Mouse (Mus musculus) stomach, embryonic 14.5 days (tissue): ENCODE results near the gene Slc26a6. TPM values are rescaled to one million over a fixed set of nuclear protein-coding genes. Genes with fewer than 3 reads are reported as not detected.

ENCODE experiments used
- ATAC-seq: fragments of 200-750 bp; cut with Nextera tagmentation; 2 replicates; pipeline ENCODE4 v1.8.0; 2017; ENCODE audit warnings: low read depth, moderate TSS enrichment; ENCODE audit not compliant: insufficient number of reproducible peaks, insufficient read depth, low FRiP score
- H3K27ac ChIP-seq: fragments of 300-500 bp; sonication (generic); 2 replicates; pipeline ENCODE4 v1.5.1; 2014; ENCODE audit warnings: mild to moderate bottlenecking, low read length, moderate library complexity, mixed read lengths
- H3K27me3 ChIP-seq: fragments of 300-500 bp; sonication (generic); 2 replicates; pipeline ENCODE4 v1.6.1; 2014; ENCODE audit warnings: low read length, control low read depth, mixed read lengths; ENCODE audit not compliant: control insufficient read depth, insufficient read depth
- H3K36me3 ChIP-seq: fragments of 300-500 bp; sonication (generic); 2 replicates; pipeline ENCODE4 v1.6.1; 2014; ENCODE audit warnings: mild to moderate bottlenecking, control low read depth, low read length, moderate library complexity, mixed read lengths; ENCODE audit not compliant: control insufficient read depth, insufficient read depth
- H3K4me1 ChIP-seq: fragments of 300-500 bp; sonication (generic); 2 replicates; pipeline ENCODE4 v1.6.1; 2014; ENCODE audit warnings: low read length, control low read depth, mixed read lengths; ENCODE audit not compliant: control insufficient read depth, insufficient read depth
- H3K4me2 ChIP-seq: fragments of 300-500 bp; sonication (generic); replicated peaks from 2 replicates; pipeline ENCODE4 v1.6.1; 2014; ENCODE audit warnings: low read depth, low read length, control low read depth
- H3K4me3 ChIP-seq: fragments of 300-500 bp; sonication (generic); 2 replicates; pipeline ENCODE4 v1.5.1; 2014; ENCODE audit warnings: low read depth, low read length, control low read depth
- H3K9ac ChIP-seq: fragments of 300-500 bp; sonication (generic); replicated peaks from 2 replicates; pipeline ENCODE4 v1.6.1; 2014; ENCODE audit warnings: low read depth, mild to moderate bottlenecking, control low read depth, low read length, moderate library complexity, mixed read lengths
- H3K9me3 ChIP-seq: fragments of 300-500 bp; sonication (generic); 2 replicates; pipeline ENCODE4 v1.6.1; 2016; ENCODE audit warnings: low read depth, low read length, control low read depth; ENCODE audit not compliant: control insufficient read depth
- WGBS: fragments of 180-500 bp; shearing (Covaris S2); extraction: QIAGEN DNeasy Blood & Tissue Kit; methylation state at CpG from one replicate; pipeline ENCODE4 v1.1.7; 2014; 5-methylcytosine and 5-hydroxymethylcytosine counted together
- polyA plus RNA-seq: library from polyadenylated mRNA; unstranded; fragments of >200 nt; fragmentation: Nextera tagmentation; extraction: Ambion mirVana; gene quantifications from 2 replicates; pipeline ENCODE4 v1.2.1, GENCODE M21; 2014

Gene Slc26a6
- polyA plus RNA-seq, 1 experiment from 2014 or later, result 17.8 TPM

DNA sequence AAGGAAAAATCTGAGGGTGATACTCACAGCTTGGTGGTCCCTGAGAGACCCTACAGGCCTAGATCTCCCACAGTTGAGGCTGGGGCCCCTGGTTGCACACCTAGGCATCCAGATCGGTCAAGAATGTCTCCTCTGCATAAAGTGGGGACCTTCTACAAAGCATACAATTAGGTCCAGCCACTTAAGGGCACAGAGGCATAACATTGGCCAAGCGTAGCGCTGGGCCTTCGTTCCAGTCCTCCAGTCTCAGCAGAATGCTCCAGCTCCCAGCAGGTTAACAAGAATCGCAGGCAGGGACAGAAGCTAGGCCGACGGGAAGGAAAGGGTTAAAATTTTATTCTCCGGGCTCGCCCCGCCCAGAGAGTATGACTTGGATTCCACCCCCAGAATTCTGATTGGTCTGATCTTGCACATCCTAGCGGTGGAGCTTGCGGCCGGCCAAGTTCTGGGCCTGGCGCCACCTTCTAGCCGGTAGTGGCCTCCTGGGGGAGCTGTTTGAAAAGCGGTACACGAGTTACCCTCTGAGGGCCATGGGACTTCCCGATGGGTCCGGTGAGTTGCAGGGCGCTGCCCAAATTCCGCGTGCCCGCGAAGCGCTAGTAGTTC, 655 bp downstream of the Slc26a6 start:
- ATAC-seq, result peak; percentile 93
- peak overlapping the region; percentile 58 for H3K4me2 ChIP-seq

DNA sequence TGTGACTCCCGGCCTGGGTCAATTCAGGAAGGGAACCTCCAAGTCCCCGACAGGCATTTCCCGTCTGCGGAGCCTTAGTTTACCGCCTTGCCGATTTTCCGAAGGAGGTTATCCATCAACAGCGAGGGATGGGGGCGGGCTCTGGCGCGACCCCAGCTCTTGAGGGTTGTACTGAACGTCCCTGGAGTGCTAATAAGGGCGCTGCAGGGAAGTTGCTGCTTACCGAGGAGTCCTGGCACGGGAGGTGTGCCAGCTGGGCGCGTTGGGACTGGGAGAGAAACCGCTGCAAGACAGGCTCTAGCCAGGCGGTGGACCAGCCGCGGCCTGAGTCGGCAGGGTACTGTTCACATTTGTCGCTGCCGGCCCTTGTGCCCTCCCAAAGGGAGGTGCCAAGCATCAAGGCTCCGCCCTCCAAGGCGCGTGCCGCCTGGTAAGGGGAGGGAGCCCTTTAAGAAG, 1.2 kb downstream of the Slc26a6 start:
- peak; percentile 80 for ATAC-seq
- 0% methylated on average over 28 of the region's 28 CpGs for WGBS
- peaks cover 5% of the 10 kb centered on the region; the same call in 1 of the 2 replicates for H3K36me3 ChIP-seq
- H3K4me1 ChIP-seq, result peaks cover 17% of the 10 kb centered on the region; the same call in 1 of the 2 replicates
- peak overlapping the region; percentile 78 for H3K27ac ChIP-seq
- peak overlapping the region; percentile 63 for H3K9ac ChIP-seq
- peak overlapping the region; percentile 58 for H3K4me2 ChIP-seq
- H3K4me3 ChIP-seq, result peak overlapping the region; percentile 78
- no peaks in the 10 kb centered on the region for H3K27me3 ChIP-seq
- H3K9me3 ChIP-seq, result no peaks in the 10 kb centered on the region

More for the DNA sequence above, 655 bp downstream of the Slc26a6 start:
- no peaks in the 10 kb centered on the region for H3K9me3 ChIP-seq
- peaks cover 5% of the 10 kb centered on the region; the same call in 1 of the 2 replicates for H3K36me3 ChIP-seq
- WGBS, result 4% methylated on average over 25 of the region's 25 CpGs
- H3K4me3 ChIP-seq, result peak overlapping the region; percentile 78
- H3K27ac ChIP-seq, result peak overlapping the region; percentile 78
- peaks cover 17% of the 10 kb centered on the region; the same call in 1 of the 2 replicates for H3K4me1 ChIP-seq
- H3K9ac ChIP-seq, result peak overlapping the region; percentile 63
- H3K27me3 ChIP-seq, result no peaks in the 10 kb centered on the region

DNA sequence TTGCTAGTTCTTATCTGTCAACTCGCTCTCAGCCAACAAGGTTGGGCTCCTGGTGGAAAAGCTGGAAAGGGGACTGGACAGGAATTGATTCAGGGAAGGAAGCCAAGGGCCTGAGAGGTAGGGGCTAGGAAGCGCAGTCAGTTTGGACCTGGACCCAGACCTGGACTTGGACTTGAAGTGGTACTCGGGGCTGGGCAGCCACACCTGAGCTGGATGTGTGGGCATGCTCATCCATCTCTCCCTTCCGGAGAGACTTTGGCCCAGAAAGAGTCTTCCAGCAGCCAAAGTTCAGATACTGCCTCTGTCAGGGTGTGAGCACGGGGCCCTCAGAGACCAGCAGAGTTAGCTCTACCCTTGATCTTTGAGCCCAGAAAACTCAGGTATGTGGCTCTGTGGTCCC, 2.3 kb downstream of the Slc26a6 start:
- Histone ChIP-seq H3K9ac (no peak overlapping the region), H3K27ac (no peak overlapping the region)
- WGBS, result 48% methylated on average over 5 of the region's 5 CpGs

GRCm38 (mm10) chr9:108858792-108859527, 5.9 kb downstream of the Slc26a6 start:
- no peaks in the 10 kb centered on the region for H3K9me3 ChIP-seq
- no peak overlapping the region for H3K4me2 ChIP-seq
- ATAC-seq, result no peak
- H3K4me3 ChIP-seq, result no peak overlapping the region
- no peak overlapping the region for H3K27ac ChIP-seq
- peaks cover 5% of the 10 kb centered on the region; the same call in 1 of the 2 replicates for H3K4me1 ChIP-seq
- no peak overlapping the region for H3K9ac ChIP-seq
- 74% methylated on average over 8 of the region's 8 CpGs for WGBS
- no peaks in the 10 kb centered on the region for H3K27me3 ChIP-seq
- H3K36me3 ChIP-seq, result peaks cover 15% of the 10 kb centered on the region; the same call in 1 of the 2 replicates

More for the DNA sequence above, 2.3 kb downstream of the Slc26a6 start:
- peaks cover 6% of the 10 kb centered on the region; the same call in 1 of the 2 replicates for H3K36me3 ChIP-seq
- no peaks in the 10 kb centered on the region for H3K27me3 ChIP-seq
- ATAC-seq, result no peak
- H3K4me1 ChIP-seq, result peaks cover 17% of the 10 kb centered on the region; the same call in 1 of the 2 replicates
- H3K4me2 ChIP-seq, result no peak overlapping the region
- H3K9me3 ChIP-seq, result no peaks in the 10 kb centered on the region
- no peak overlapping the region for H3K4me3 ChIP-seq

- Histone ChIP-seq H3K9ac (no peak overlapping the region), H3K27me3 (no peaks in the 10 kb centered on the region), H3K36me3 (no peaks in the 10 kb centered on the region), H3K27ac (no peak overlapping the region), H3K9me3 (no peaks in the 10 kb centered on the region), H3K4me3 (no peak overlapping the region), H3K4me2 (no peak overlapping the region), H3K4me1 (no peaks in the 10 kb centered on the region)
- WGBS, result 54% methylated on average over 6 of the region's 6 CpGs
- ATAC-seq, result no peak
Observed at GRCm38 (mm10) chr9:108912308-108912707, 59.2 kb downstream of the Slc26a6 start.

DNA sequence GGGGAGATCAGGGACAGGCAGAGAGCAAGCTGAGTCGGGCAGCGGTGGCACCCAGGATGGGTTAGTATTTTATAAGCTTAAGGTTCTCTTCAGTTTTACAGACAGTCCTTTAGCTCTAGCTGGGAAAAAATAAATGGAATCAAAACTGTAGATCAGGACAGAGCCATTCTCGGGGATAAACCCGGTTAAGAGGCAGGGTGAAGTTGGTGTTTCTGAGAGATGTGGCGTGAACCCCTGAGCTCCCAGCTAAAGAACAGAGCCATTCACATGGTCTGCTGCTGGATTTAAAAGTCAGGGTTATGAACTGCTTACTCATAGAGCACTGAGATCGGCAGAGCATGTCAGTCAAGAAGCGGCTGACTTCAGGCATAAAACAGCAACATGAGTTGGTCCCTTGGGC, 60.1 kb downstream of the Slc26a6 start:
- 83% methylated on average over 7 of the region's 7 CpGs for WGBS
- no peaks in the 10 kb centered on the region for H3K9me3 ChIP-seq
- ATAC-seq, result no peak

DNA sequence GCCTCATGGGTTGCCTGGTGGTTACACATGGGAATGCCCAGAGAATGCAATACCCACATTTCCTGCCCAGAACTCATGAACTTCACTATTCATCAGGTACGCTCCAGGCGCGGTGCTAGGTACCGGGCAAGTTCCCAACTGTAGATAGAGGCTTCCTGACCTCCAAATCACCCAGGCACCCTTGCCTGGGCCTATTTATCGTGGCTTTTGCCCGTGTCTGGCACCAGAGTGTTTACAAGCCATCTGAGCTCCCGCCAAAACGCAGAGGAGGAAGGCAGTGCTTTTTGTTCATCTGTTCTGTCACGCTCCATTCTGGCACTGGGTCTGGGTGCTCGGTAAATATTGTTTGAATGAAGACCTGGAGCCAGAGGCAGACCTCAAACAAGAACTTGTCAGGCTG, 60.5 kb downstream of the Slc26a6 start:
- no peak overlapping the region for H3K9ac ChIP-seq
- H3K4me1 ChIP-seq, result no peaks in the 10 kb centered on the region
- ATAC-seq, result no peak
- no peak overlapping the region for H3K4me3 ChIP-seq
- H3K27me3 ChIP-seq, result no peaks in the 10 kb centered on the region
- H3K27ac ChIP-seq, result no peak overlapping the region
- no peaks in the 10 kb centered on the region for H3K9me3 ChIP-seq
- no peak overlapping the region for H3K4me2 ChIP-seq
- no peaks in the 10 kb centered on the region for H3K36me3 ChIP-seq
- WGBS, result 58% methylated on average over 10 of the region's 10 CpGs

More for the DNA sequence above, 60.1 kb downstream of the Slc26a6 start:
- Histone ChIP-seq H3K27ac (no peak overlapping the region), H3K36me3 (no peaks in the 10 kb centered on the region), H3K4me2 (no peak overlapping the region), H3K27me3 (no peaks in the 10 kb centered on the region), H3K4me3 (no peak overlapping the region), H3K4me1 (no peaks in the 10 kb centered on the region), H3K9ac (no peak overlapping the region)

DNA sequence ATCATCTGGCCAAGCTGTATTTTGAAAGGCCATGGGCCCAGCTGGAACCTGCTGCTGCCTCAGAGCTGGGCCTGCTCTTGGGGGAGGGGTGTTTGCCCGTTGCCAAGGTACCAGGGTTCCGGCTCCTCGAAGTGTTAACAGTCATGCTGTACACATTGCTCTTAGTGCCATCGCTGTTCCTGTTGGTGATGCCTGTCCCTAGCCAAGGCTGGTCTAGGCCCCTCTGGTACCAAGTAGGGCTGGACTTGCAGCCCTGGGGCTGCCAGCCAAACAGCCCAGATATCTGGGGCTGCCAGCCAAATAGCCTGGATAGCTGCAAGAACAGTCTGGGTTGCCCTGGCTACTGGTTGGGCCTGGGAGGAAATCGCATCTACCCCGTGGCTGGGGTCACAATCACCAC, 61.4 kb downstream of the Slc26a6 start, which contains the start of gene Tmem89:
Tmem89 (plus strand) TSS at position 129 of the 400 bp plus-strand sequence.
- H3K4me2 ChIP-seq, result no peak within 1 kb of the TSS
- H3K27ac ChIP-seq, result no peak within 1 kb of the TSS
- no peak within 1 kb of the TSS for H3K9ac ChIP-seq
- H3K9me3 ChIP-seq, result no peaks in the 10 kb centered on the region
- H3K36me3 ChIP-seq, result no peaks in the 10 kb centered on the region
- 70% methylated on average over 6 of the region's 6 CpGs for WGBS
- no peaks in the 10 kb centered on the region for H3K27me3 ChIP-seq
- H3K4me3 ChIP-seq, result no peak within 1 kb of the TSS
- no peaks in the 10 kb centered on the region for H3K4me1 ChIP-seq
- ATAC-seq, result no peak
